8 mouse cellular contexts compared by ENCODE assay signal in the genomic region with DNA sequence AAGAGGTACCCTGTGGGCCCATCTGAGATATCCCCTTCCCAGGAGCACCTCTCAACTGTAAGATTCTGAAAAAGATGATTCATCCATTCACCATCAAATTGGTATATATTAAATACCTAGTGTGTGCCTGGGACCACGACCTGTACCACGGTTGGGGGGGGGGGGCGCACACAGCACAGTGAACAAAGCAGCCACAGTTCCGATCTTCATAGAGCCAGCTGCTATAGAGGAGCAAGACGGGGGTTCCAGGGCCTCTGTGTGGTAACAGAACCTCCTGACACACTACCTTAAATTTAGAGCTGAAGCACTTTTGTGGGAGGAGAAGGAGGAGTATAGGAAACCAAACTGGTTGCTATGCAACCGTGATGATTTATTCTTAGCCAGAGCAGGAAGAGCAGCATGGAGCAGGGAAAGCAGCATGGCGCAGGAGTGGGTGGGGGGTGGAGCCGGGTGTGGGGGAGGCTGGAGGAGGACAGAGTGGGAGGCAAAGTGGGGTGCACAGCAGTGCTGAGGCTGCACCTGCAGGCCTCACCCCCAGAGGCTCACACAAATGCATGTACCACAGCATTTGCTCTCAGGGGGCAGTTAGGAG.
DNase-seq lines count a peak whose midpoint lies in the region; ATAC-seq and TF ChIP-seq lines count a peak whose summit lies in the region.

No protein-coding gene starts in this region.

- WGBS in forebrain, embryonic 12.5 days = 38% methylated on average over 8 of the region's 8 CpGs
- 13% methylated on average over 8 of the region's 8 CpGs for WGBS in kidney, postnatal 0 days
- WGBS in midbrain, embryonic 11.5 days = 53% methylated on average over 8 of the region's 8 CpGs

- H3K27me3 ChIP-seq in forebrain, embryonic 12.5 days = no peaks in the 10 kb centered on the region
- no peaks in the 10 kb centered on the region for H3K27me3 ChIP-seq in kidney, postnatal 0 days (ENCODE audit: insufficient read depth, low read length)
- H3K27me3 ChIP-seq in midbrain, embryonic 11.5 days (ENCODE audit: control insufficient read depth, insufficient read depth, low read length) = no peaks in the 10 kb centered on the region

- H3K4me3 ChIP-seq in forebrain, embryonic 12.5 days (replicated peaks) = no peak overlapping the region
- no peak overlapping the region for H3K4me3 ChIP-seq in kidney, postnatal 0 days (replicated peaks; ENCODE audit: low read depth, low read length)
- H3K4me3 ChIP-seq in midbrain, embryonic 11.5 days (ENCODE audit: low read depth, low read length) = no peak overlapping the region

- peak; percentile 66 for ATAC-seq in forebrain, embryonic 12.5 days (ENCODE audit: low FRiP score)
- peak; percentile 78 for ATAC-seq in kidney, postnatal 0 days (replicated peaks; ENCODE audit: low FRiP score, low read depth)
- peak; percentile 61; the same call in 1 of the 2 replicates for ATAC-seq in midbrain, embryonic 11.5 days (ENCODE audit: low FRiP score)

- DNase-seq in kidney, adult 9 months = peak; percentile 6
- DNase-seq in kidney, adult 11 months = no peak
- DNase-seq in kidney, postnatal 0 days (ENCODE audit: low spot score) = peak; percentile 92
- no peak for DNase-seq in midbrain, embryonic 11.5 days (ENCODE audit: low spot score, missing footprints)
- DNase-seq in thymus, postnatal 36 days = peak; percentile 3 to 26
- DNase-seq in lung, adult 18-20 months = no peak
- DNase-seq in adrenal gland, adult 8-10 months = no peak

- peak overlapping the region; percentile 6; the same call in 1 of the 2 replicates for H3K4me2 ChIP-seq in forebrain, embryonic 12.5 days
- 0 out of 2 replicates have a peak overlapping the region, but pooled peaks have one; percentile 2 for H3K4me2 ChIP-seq in kidney, postnatal 0 days (ENCODE audit: low read length)
- no peak overlapping the region for H3K4me2 ChIP-seq in midbrain, embryonic 11.5 days

- no peaks in the 10 kb centered on the region for H3K9me3 ChIP-seq in forebrain, embryonic 12.5 days
- H3K9me3 ChIP-seq in kidney, postnatal 0 days (replicated peaks; ENCODE audit: low read length) = no peaks in the 10 kb centered on the region
- no peaks in the 10 kb centered on the region for H3K9me3 ChIP-seq in midbrain, embryonic 11.5 days (ENCODE audit: control insufficient read depth, low read length)

- no peaks in the 10 kb centered on the region for H3K36me3 ChIP-seq in forebrain, embryonic 12.5 days (replicated peaks)
- no peaks in the 10 kb centered on the region for H3K36me3 ChIP-seq in kidney, postnatal 0 days (ENCODE audit: insufficient read depth, low read length)
- no peaks in the 10 kb centered on the region for H3K36me3 ChIP-seq in midbrain, embryonic 11.5 days (ENCODE audit: control insufficient read depth, insufficient read depth, low read length)

- 0 out of 2 replicates have a peak overlapping the region, but pooled peaks have one; percentile 50 for H3K27ac ChIP-seq in forebrain, embryonic 12.5 days
- no peak overlapping the region for H3K27ac ChIP-seq in kidney, postnatal 0 days
- H3K27ac ChIP-seq in midbrain, embryonic 11.5 days (ENCODE audit: low read depth, low read length) = no peak overlapping the region

- H3K9ac ChIP-seq in forebrain, embryonic 12.5 days = 0 out of 2 replicates have a peak overlapping the region, but pooled peaks have one; percentile 25
- H3K9ac ChIP-seq in kidney, postnatal 0 days (ENCODE audit: low read depth, low read length) = no peak overlapping the region
- no peak overlapping the region for H3K9ac ChIP-seq in midbrain, embryonic 11.5 days (ENCODE audit: low read length)

- TF ChIP-seq CTCF in kidney, postnatal 0 days (IDR thresholded peaks at IDR 0.05; ENCODE audit: low read depth) = no peak

- H3K4me1 ChIP-seq in forebrain, embryonic 12.5 days = peaks cover 77% of the 10 kb centered on the region
- peaks cover 19% of the 10 kb centered on the region for H3K4me1 ChIP-seq in kidney, postnatal 0 days (replicated peaks; ENCODE audit: insufficient read depth, low read length)
- H3K4me1 ChIP-seq in midbrain, embryonic 11.5 days (ENCODE audit: control insufficient read depth, insufficient read depth, low read length) = peaks cover 34% of the 10 kb centered on the region

Comparison
In these comparisons a context has a peak if more than half of its experiments do, and no peak if none do; other contexts are left out.
1. DNase-seq: peak in kidney, adult 9 months (single experiment), kidney, postnatal 0 days (single experiment) and thymus, postnatal 36 days (2 of 2); none in kidney, adult 11 months (single experiment), midbrain, embryonic 11.5 days (single experiment), lung, adult 18-20 months (0 of 2) and adrenal gland, adult 8-10 months (single experiment).
2. Peak in every context shown above with its lines, with median percentiles within 50 percentile points of each other: ATAC-seq.